Mouse (Mus musculus) hematopoietic stem cell, adult 5-6 weeks (primary cell): ENCODE measurements at regions not wholly inside any gene's neighbourhood (a gene's known extent, or its start where the extent isn't known, plus 50 kb on each side); places are given as distances from the start of the nearest gene placed in this dataset.
A peak's percentile ranks its signal among the peaks of the same experiment; 100 is the strongest.

Experiments used
- ATAC-seq, 2 experiments: fragments of 125-278 bp in 1 of 2; replicated peaks in 1 of 2; 2 replicates each; pipeline ENCODE4 v1.8.0; 2016 to 2017; ENCODE audit warnings: inconsistent platforms in 2 of 2, mild to moderate bottlenecking in 2 of 2, moderate number of reproducible peaks in 2 of 2, low read depth in 1 of 2, moderate TSS enrichment in 1 of 2; ENCODE audit not compliant: low FRiP score in 2 of 2, poor library complexity in 2 of 2, severe bottlenecking in 2 of 2, insufficient read depth in 1 of 2, low TSS enrichment in 1 of 2

- no peak for ATAC-seq
Observed at GRCm38 (mm10) chr1:75612083-75612720, 66.1 kb downstream of the Slc4a3 start.

- no peak for ATAC-seq
Observed at GRCm38 (mm10) chr1:75613206-75613605, 67.1 kb downstream of the Slc4a3 start.

DNA sequence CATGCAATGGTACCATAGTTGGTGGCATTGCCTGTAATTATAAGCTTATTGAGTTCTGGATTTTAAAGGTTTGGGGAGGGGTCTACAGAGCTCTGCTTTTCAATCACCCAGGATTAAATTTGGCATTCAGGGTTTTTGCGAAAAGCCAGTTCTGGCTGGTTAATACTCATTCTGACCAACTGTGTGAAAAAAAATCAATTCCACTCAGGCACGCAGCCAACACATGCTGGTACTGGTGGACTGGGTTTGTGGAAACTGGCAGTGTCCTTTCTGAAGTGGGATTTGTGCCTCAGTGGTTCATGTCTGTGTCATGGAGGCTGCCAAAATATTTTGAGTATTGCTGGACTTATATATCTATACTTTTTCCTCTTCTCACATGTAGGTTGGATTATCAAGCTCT, 70.9 kb downstream of the Slc4a3 start:
- no peak for ATAC-seq

DNA sequence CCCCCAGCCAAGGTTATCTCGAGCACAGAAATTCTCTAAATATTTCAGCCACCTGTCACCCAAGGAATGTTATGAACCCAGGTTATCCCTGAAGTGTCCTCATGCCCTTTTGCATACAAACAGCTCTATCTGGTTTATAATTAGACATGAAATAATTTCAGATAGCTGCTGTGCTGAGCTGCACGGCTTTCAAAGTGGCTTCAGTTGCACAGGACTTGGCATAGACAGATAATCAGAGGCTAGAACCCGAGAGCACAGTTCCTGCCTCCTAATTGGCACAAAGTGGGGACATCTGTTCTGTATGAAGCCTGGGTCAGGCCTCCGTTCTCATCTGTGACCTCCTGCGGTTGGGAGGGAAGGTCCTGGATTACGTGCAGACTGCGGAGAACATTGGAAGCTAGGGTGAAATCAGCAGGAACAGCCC, 72.3 kb downstream of the Slc4a3 start:
- no peak for ATAC-seq

GRCm38 (mm10) chr1:75630287-75630686, 84.2 kb downstream of the Slc4a3 start:
- ATAC-seq = no peak

DNA sequence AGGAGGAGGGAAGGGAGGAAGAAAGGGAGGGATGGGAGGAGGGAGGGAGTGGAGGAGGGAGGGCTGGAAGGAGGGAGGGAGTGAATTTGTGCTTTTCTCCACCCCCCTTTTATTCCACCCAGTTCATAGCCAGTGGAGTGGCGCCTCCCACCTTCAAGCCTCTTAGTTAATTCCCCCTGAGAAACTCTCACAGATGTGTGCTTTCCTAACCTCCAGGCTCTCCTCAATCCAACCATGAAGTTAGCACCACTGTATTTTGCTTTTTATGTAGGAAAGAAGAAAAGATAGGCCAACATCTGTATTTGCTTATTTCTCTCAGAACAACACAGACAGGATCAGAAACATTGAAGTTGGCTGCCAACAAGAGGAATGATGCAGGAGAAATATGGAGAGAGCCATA, 85.7 kb downstream of the Slc4a3 start:
- ATAC-seq = no peak

DNA sequence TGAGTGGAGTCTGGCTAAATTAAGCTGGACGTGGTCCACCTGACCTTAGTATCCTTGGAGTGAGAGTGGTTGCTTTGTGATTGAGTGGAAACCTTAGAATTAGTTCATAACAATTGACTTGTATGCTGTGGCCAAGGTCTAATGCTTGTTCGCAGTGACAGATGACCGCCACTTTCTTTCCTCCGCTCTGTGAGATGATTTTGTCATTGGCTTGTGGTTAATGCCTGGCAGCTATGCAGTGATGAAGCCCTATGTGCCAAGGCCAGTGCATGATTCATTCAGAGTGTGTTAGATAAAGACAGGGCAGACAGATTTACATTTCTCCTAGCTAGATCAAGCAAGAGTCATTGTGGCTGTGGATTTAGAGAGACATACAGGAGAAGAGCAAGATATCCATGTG, 89.5 kb downstream of the Slc4a3 start:
- no peak for ATAC-seq

- ATAC-seq = no peak
Observed at GRCm38 (mm10) chr1:75639031-75640001, 93.2 kb downstream of the Slc4a3 start.

GRCm38 (mm10) chr1:75642496-75642895, 96.4 kb downstream of the Slc4a3 start:
- no peak for ATAC-seq

DNA sequence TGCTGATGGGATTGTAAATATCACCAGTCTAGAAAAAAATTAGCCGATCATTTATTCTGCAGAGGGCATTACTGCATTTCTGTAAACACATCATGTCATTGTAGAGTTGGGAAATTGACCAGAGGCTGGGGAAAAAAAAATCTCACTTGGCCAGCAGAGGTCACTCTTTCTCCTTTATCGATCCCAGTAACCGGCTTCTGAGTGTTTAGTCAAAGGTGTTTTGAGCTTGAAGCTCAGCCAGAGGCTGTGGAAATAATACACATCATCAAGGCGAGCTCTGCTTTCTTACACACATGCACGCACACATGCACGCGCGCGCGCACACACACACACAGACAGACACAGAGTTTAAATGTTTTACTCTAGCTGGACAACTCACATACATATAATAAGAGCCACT, 106.5 kb downstream of the Slc4a3 start:
- ATAC-seq = no peak

DNA sequence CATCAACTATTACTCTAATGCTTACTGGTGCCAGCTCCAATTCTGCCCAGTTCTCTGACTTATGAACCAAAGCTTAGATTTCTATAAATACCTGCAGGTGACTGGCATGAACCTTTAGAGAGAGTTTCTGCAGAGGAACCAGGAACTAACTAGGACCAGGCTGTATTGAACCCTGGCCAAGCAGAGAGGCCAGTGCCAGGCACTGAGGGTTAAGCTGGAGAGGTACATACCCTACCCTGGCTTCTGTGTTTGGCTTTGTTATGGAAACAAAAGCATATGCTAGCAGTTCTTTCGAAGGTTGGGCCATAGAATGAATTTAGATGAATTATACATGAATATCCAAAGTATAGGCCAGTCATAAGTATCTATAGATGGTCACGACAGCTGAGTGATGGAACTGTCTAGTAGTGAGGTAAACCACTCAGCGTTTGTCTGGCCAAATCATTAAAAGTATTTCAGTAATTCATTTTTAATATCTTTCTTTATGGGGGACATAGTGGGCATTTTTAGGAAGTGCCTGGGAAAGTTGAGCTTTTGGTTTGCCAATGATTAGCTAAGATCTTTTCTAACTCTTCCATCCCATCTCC, 107.0 kb downstream of the Slc4a3 start:
- no peak for ATAC-seq

GRCm38 (mm10) chr1:75653671-75654076, 107.6 kb downstream of the Slc4a3 start:
- ATAC-seq = peak; percentile 27 to 70; a peak in 3 of 4 replicates

DNA sequence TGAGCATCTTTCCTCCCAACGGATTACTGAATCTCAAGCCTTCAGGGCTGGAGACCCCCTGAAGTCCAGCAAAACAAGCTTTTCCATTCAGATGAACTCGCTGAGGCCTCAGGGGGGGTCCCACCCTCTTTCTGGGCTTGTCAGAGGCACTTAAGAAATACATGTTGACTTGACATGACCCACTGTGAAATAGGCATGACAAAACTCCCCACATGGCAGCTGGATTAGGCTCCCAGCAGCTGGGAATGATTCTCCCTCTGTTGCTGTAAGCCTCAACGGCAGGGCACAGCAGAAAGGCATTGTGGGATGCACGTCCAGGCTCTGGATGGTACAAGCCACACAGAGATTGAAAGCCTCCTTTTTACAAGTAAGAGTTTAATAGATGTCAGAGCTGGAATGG, 110.5 kb downstream of the Slc4a3 start:
- no peak for ATAC-seq

DNA sequence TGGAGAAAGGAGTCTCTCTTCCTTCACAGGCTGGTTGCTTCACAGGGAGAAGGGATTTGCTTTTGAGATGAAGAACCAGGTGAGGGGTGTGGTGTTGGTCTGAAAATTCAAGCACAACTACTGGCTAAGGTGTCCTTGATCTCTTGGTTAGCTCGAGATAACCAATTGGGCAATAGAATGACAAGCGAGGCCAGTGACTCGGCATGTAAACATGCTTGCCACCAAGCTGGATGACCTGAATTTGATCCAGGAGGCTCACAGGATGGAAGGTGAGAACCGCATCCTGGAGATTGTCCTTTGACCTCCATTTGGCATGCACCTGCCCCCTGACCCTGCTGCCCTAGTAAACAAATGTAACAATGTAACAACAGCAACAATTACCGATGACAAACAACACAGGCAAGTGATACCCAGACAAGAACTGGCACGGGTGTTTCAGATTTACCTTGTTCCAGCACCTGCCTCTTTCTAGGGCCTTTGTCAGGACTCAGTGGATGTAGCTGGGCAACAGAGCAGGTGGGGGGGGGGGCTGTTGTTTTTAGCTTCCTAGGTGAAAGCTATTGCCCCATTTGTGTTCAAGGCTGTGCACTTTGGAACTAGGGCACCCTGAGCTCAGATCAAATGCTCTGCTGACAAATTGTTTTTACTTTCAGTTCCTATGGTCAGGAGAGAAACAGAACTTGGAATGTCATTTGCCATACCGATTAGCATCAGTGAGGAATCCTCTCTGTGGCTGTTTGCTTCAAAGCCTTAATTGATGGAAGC, 114.5 kb downstream of the Slc4a3 start:
- no peak for ATAC-seq

- ATAC-seq = no peak
Observed at GRCm38 (mm10) chr1:75662141-75662990, 116.3 kb downstream of the Slc4a3 start.

DNA sequence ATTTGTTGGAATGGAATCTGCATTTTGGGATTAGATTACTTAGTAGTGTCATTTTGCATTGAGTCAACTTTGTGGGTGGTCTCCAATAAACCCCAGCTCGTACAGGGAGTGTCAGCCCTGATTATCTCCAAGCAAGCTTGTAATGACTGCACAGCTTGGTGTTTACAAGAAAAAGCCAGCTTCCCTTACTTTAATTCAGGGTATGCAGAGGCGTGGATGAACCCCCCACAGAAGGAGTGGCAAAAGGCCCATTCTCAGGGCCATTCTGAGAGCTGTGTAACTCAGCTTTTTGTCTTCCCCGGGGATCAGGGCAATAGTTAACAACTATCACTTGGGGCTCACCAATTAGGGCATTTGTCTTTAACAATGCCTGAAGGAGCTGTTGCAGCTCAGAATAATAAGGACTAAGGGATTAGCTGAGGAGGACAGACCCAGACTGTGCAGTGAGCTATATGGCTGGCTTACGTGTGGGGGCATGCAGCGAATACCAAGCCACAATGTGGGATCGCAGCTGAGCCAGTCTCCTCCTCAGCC, 121.7 kb downstream of the Slc4a3 start:
- ATAC-seq = no peak

GRCm38 (mm10) chr1:75676295-75676694, 130.2 kb downstream of the Slc4a3 start:
- no peak for ATAC-seq
